In genomic region chr10:80796307-80796848, GRCm38 (mm10) we compare ENCODE assay signal across 11 mouse cellular contexts. TPM values are rescaled to one million over a fixed set of nuclear protein-coding genes. Genes with fewer than 3 reads are reported as not detected.
A peak's percentile ranks its signal among the peaks of the same experiment; 100 is the strongest.
DNase-seq lines count a peak whose midpoint lies in the region; ATAC-seq lines count a peak whose summit lies in the region.
"Had no signal": no experiment of that assay in that cellular context is flagged by ENCODE, and none has a peak within 500 bp of the region (broad histone marks: within the 10 kb centered on the region; RNA-seq: fewer than 3 reads in every experiment).

No protein-coding gene starts in this region.

- H3K36me3 ChIP-seq in heart, embryonic 16.5 days (ENCODE audit: control insufficient read depth, insufficient read depth) = peaks cover 44% of the 10 kb centered on the region
- peaks cover 71% of the 10 kb centered on the region for H3K36me3 ChIP-seq in embryonic facial prominence, embryonic 10.5 days (replicated peaks)
- H3K36me3 ChIP-seq in hindbrain, embryonic 14.5 days (replicated peaks; ENCODE audit: control insufficient read depth, insufficient read depth) = peaks cover 63% of the 10 kb centered on the region
- peaks cover 59% of the 10 kb centered on the region for H3K36me3 ChIP-seq in midbrain, embryonic 13.5 days

- H3K9ac ChIP-seq in heart, embryonic 16.5 days (ENCODE audit: low read length) = peak overlapping the region; percentile 92; the same call in 1 of the 2 replicates
- no peak overlapping the region for H3K9ac ChIP-seq in hindbrain, embryonic 14.5 days
- peak overlapping the region; percentile 96; the same call in 1 of the 2 replicates for H3K9ac ChIP-seq in midbrain, embryonic 13.5 days (replicated peaks)

- intact Hi-C loops in left cerebral cortex, postnatal 36 days (cut with DNase I) = no loop called here

- H3K4me1 ChIP-seq in heart, embryonic 16.5 days (ENCODE audit: control insufficient read depth, insufficient read depth, low read length) = peaks cover 29% of the 10 kb centered on the region
- H3K4me1 ChIP-seq in embryonic facial prominence, embryonic 10.5 days = peaks cover 38% of the 10 kb centered on the region
- peaks cover 20% of the 10 kb centered on the region for H3K4me1 ChIP-seq in hindbrain, embryonic 14.5 days (replicated peaks; ENCODE audit: control insufficient read depth, insufficient read depth, low read length)
- peaks cover 37% of the 10 kb centered on the region for H3K4me1 ChIP-seq in midbrain, embryonic 13.5 days (replicated peaks)

- no peak overlapping the region for H3K27ac ChIP-seq in heart, embryonic 16.5 days (ENCODE audit: low read length)
- H3K27ac ChIP-seq in embryonic facial prominence, embryonic 10.5 days (replicated peaks) = no peak overlapping the region; the same call in 1 of the 2 replicates
- no peak overlapping the region for H3K27ac ChIP-seq in hindbrain, embryonic 14.5 days
- no peak overlapping the region for H3K27ac ChIP-seq in midbrain, embryonic 13.5 days

- WGBS in heart, embryonic 16.5 days = 78% methylated on average over 9 of the region's 9 CpGs
- WGBS in embryonic facial prominence, embryonic 10.5 days = 83% methylated on average over 9 of the region's 9 CpGs
- WGBS in hindbrain, embryonic 14.5 days = 89% methylated on average over 9 of the region's 9 CpGs
- WGBS in midbrain, embryonic 13.5 days = 86% methylated on average over 9 of the region's 9 CpGs

- DNase-seq in heart, adult 9 months (ENCODE audit: low spot score in 2 of 2) = no peak
- DNase-seq in embryonic facial prominence, embryonic 10.5 days (ENCODE audit: low spot score) = no peak
- no peak for DNase-seq in hindbrain, embryonic 14.5 days (ENCODE audit: low spot score)
- no peak for DNase-seq in layer of hippocampus, adult 18-20 months (ENCODE audit: low spot score in 2 of 2)
- DNase-seq in c-Kit-positive CD71-positive TER-119-positive erythroid progenitor cells, embryonic 14.5 days (ENCODE audit: low spot score) = no peak
- DNase-seq in left cerebral cortex, postnatal 36 days (ENCODE audit: low spot score in 2 of 2) = no peak
- DNase-seq: embryo, embryonic 11 days; left cerebral cortex, postnatal 4 days; spleen, adult 18-20 months had no signal

- peak overlapping the region; percentile 86 for H3K4me2 ChIP-seq in heart, embryonic 16.5 days (ENCODE audit: low read depth, low read length)
- H3K4me2 ChIP-seq in hindbrain, embryonic 14.5 days (replicated peaks) = peak overlapping the region; percentile 98; the same call in 1 of the 2 replicates
- peak overlapping the region; percentile 99 for H3K4me2 ChIP-seq in midbrain, embryonic 13.5 days (replicated peaks)

- H3K27me3 ChIP-seq in heart, embryonic 16.5 days (ENCODE audit: control insufficient read depth, insufficient read depth, low read length) = no peaks in the 10 kb centered on the region
- no peaks in the 10 kb centered on the region for H3K27me3 ChIP-seq in embryonic facial prominence, embryonic 10.5 days (replicated peaks; ENCODE audit: low read depth, poor library complexity, severe bottlenecking)
- no peaks in the 10 kb centered on the region for H3K27me3 ChIP-seq in hindbrain, embryonic 14.5 days (ENCODE audit: control insufficient read depth, insufficient read depth, low read length)
- H3K27me3 ChIP-seq in midbrain, embryonic 13.5 days = no peaks in the 10 kb centered on the region

- ATAC-seq in heart, embryonic 16.5 days (replicated peaks; ENCODE audit: extremely low read depth, insufficient read depth, low FRiP score) = no peak
- ATAC-seq in hindbrain, embryonic 14.5 days (ENCODE audit: low FRiP score) = no peak
- no peak for ATAC-seq in midbrain, embryonic 13.5 days

- H3K4me3 ChIP-seq in heart, embryonic 16.5 days (ENCODE audit: low read length) = no peak overlapping the region; the same call in 1 of the 2 replicates
- H3K4me3 ChIP-seq in embryonic facial prominence, embryonic 10.5 days = peak overlapping the region; percentile 86
- H3K4me3 ChIP-seq in hindbrain, embryonic 14.5 days (replicated peaks; ENCODE audit: low read length) = no peak overlapping the region
- H3K4me3 ChIP-seq in midbrain, embryonic 13.5 days (replicated peaks) = peak overlapping the region; percentile 95

- H3K9me3 ChIP-seq in heart, embryonic 16.5 days (replicated peaks; ENCODE audit: control insufficient read depth, low read length) = no peaks in the 10 kb centered on the region
- H3K9me3 ChIP-seq in embryonic facial prominence, embryonic 10.5 days = no peaks in the 10 kb centered on the region
- no peaks in the 10 kb centered on the region for H3K9me3 ChIP-seq in hindbrain, embryonic 14.5 days (ENCODE audit: control insufficient read depth, low read length)
- no peaks in the 10 kb centered on the region for H3K9me3 ChIP-seq in midbrain, embryonic 13.5 days

RNA-seq across cellular contexts. Expression of gene Sf3a2, which starts 1.6 kb away (rescaled TPM):
- polyA plus RNA-seq in heart, embryonic 16.5 days (2015; fragmentation: Nextera tagmentation; extraction: Ambion mirVana) = 42.3 and 47.7 TPM in 2 replicates
- 114 and 127 TPM in 2 replicates for polyA plus RNA-seq in embryonic facial prominence, embryonic 10.5 days (2016; fragmentation: Nextera tagmentation; extraction: Ambion mirVana)
- 55.6 and 62.9 TPM in 2 replicates for polyA plus RNA-seq in hindbrain, embryonic 14.5 days (2014; fragmentation: Nextera tagmentation; extraction: Ambion mirVana)
- 64.1 and 64.9 TPM in 2 replicates for polyA plus RNA-seq in midbrain, embryonic 13.5 days (2015; fragmentation: Nextera tagmentation; extraction: Ambion mirVana)
- 10 to 100 TPM; 52.3 to 57.3 TPM for total RNA-seq in layer of hippocampus, adult 18-20 months (2021)
- 10 to 100 TPM; 44.3 to 53.0 TPM for total RNA-seq in left cerebral cortex, postnatal 36 days (2021)

RNA-seq across cellular contexts. Expression of gene Plekhj1, which starts 2.0 kb away (rescaled TPM):
- polyA plus RNA-seq in heart, embryonic 16.5 days (2015; fragmentation: Nextera tagmentation; extraction: Ambion mirVana) = 79.4 and 83.3 TPM in 2 replicates
- polyA plus RNA-seq in embryonic facial prominence, embryonic 10.5 days (2016; fragmentation: Nextera tagmentation; extraction: Ambion mirVana) = 181 and 184 TPM in 2 replicates
- 117 and 123 TPM in 2 replicates for polyA plus RNA-seq in hindbrain, embryonic 14.5 days (2014; fragmentation: Nextera tagmentation; extraction: Ambion mirVana)
- 131 and 150 TPM in 2 replicates for polyA plus RNA-seq in midbrain, embryonic 13.5 days (2015; fragmentation: Nextera tagmentation; extraction: Ambion mirVana)
- 10 to 100 TPM; 63.3 to 71.2 TPM for total RNA-seq in layer of hippocampus, adult 18-20 months (2021)
- 10 to 100 TPM; 53.5 to 63.2 TPM for total RNA-seq in left cerebral cortex, postnatal 36 days (2021)

RNA-seq across cellular contexts. Expression of gene Amh, which starts 8.7 kb away (rescaled TPM):
- polyA plus RNA-seq in heart, embryonic 16.5 days (2015; fragmentation: Nextera tagmentation; extraction: Ambion mirVana) = 0.13 and 0.29 TPM in 2 replicates
- 0.11 and 0.17 TPM in 2 replicates for polyA plus RNA-seq in embryonic facial prominence, embryonic 10.5 days (2016; fragmentation: Nextera tagmentation; extraction: Ambion mirVana)
- 0.16 TPM in 1 of 2 replicates, not detected in the other for polyA plus RNA-seq in hindbrain, embryonic 14.5 days (2014; fragmentation: Nextera tagmentation; extraction: Ambion mirVana)
- polyA plus RNA-seq in midbrain, embryonic 13.5 days (2015; fragmentation: Nextera tagmentation; extraction: Ambion mirVana) = not detected in 2 replicates
- total RNA-seq in layer of hippocampus, adult 18-20 months (2021) = 1 to 10 TPM; 3.3 to 3.6 TPM
- 1 to 10 TPM; 1.2 to 2.0 TPM for total RNA-seq in left cerebral cortex, postnatal 36 days (2021)

RNA-seq across cellular contexts. Expression of gene Jsrp1, which starts 16.9 kb away (rescaled TPM):
- polyA plus RNA-seq in heart, embryonic 16.5 days (2015; fragmentation: Nextera tagmentation; extraction: Ambion mirVana) = 5.6 and 6.7 TPM in 2 replicates
- polyA plus RNA-seq in embryonic facial prominence, embryonic 10.5 days (2016; fragmentation: Nextera tagmentation; extraction: Ambion mirVana) = 0.26 and 0.52 TPM in 2 replicates
- polyA plus RNA-seq in hindbrain, embryonic 14.5 days (2014; fragmentation: Nextera tagmentation; extraction: Ambion mirVana) = 0.37 and 0.96 TPM in 2 replicates
- polyA plus RNA-seq in midbrain, embryonic 13.5 days (2015; fragmentation: Nextera tagmentation; extraction: Ambion mirVana) = 0.28 and 0.43 TPM in 2 replicates
- 1 to 10 TPM; 2.2 to 3.0 TPM for total RNA-seq in layer of hippocampus, adult 18-20 months (2021)
- 1 to 10 TPM; 5.5 to 5.6 TPM for total RNA-seq in left cerebral cortex, postnatal 36 days (2021)

RNA-seq across cellular contexts. Expression of gene Oaz1, which starts 30.1 kb away (rescaled TPM):
- 2,111 and 2,265 TPM in 2 replicates for polyA plus RNA-seq in heart, embryonic 16.5 days (2015; fragmentation: Nextera tagmentation; extraction: Ambion mirVana)
- polyA plus RNA-seq in embryonic facial prominence, embryonic 10.5 days (2016; fragmentation: Nextera tagmentation; extraction: Ambion mirVana) = 2,205 and 2,316 TPM in 2 replicates
- polyA plus RNA-seq in hindbrain, embryonic 14.5 days (2014; fragmentation: Nextera tagmentation; extraction: Ambion mirVana) = 1,195 and 1,204 TPM in 2 replicates
- polyA plus RNA-seq in midbrain, embryonic 13.5 days (2015; fragmentation: Nextera tagmentation; extraction: Ambion mirVana) = 1,319 and 1,425 TPM in 2 replicates
- total RNA-seq in layer of hippocampus, adult 18-20 months (2021) = 100 to 1,000 TPM; 518 to 519 TPM
- total RNA-seq in left cerebral cortex, postnatal 36 days (2021) = 100 to 1,000 TPM; 507 to 583 TPM

Comparison
In these comparisons a context has a peak if more than half of its experiments do, and no peak if none do; other contexts are left out.
1. H3K4me3 ChIP-seq: peak in embryonic facial prominence, embryonic 10.5 days (single experiment) and midbrain, embryonic 13.5 days (single experiment); none in heart, embryonic 16.5 days (single experiment) and hindbrain, embryonic 14.5 days (single experiment).
2. Peak in every context shown above with its lines, with median percentiles within 50 percentile points of each other: H3K4me2 ChIP-seq.